Mouse (Mus musculus) heart, postnatal 0 days (tissue): ENCODE measurements at regions not wholly inside any gene's neighbourhood (a gene's known extent, or its start where the extent isn't known, plus 50 kb on each side); places are given as distances from the start of the nearest gene placed in this dataset.

ENCODE experiments used
- ATAC-seq: fragments of 200-750 bp; cut with Nextera tagmentation; 2 replicates; pipeline ENCODE4 v1.8.0; 2017; ENCODE audit warnings: low read depth, moderate number of reproducible peaks, moderate library complexity; ENCODE audit not compliant: insufficient read depth
- DNase-seq: peaks from one replicate; pipeline ENCODE4 v3.0.0-alpha.2; 2016; ENCODE audit warnings: low spot score
- H3K27ac ChIP-seq: fragments of 300-500 bp; sonication (generic); 2 replicates; pipeline ENCODE4 v1.5.1; 2014; ENCODE audit warnings: low read depth, mild to moderate bottlenecking
- H3K27me3 ChIP-seq: fragments of 300-500 bp; sonication (generic); 2 replicates; pipeline ENCODE4 v1.6.1; 2014; ENCODE audit warnings: low read length, mixed read lengths; ENCODE audit not compliant: control insufficient read depth, insufficient read depth
- H3K36me3 ChIP-seq: fragments of 300-500 bp; sonication (generic); replicated peaks from 2 replicates; pipeline ENCODE4 v1.6.1; 2014; ENCODE audit warnings: low read length, mixed read lengths; ENCODE audit not compliant: control insufficient read depth, insufficient read depth
- H3K4me1 ChIP-seq: fragments of 300-500 bp; sonication (generic); 2 replicates; pipeline ENCODE4 v1.6.1; 2014; ENCODE audit warnings: antibody characterized with exemption; ENCODE audit not compliant: control insufficient read depth, insufficient read depth
- H3K4me2 ChIP-seq: fragments of 300-500 bp; sonication (generic); 2 replicates; pipeline ENCODE4 v1.6.1; 2014; ENCODE audit warnings: low read depth, mild to moderate bottlenecking, low read length, moderate library complexity
- H3K4me3 ChIP-seq: fragments of 300-500 bp; sonication (generic); 2 replicates; pipeline ENCODE4 v1.5.1; 2014; ENCODE audit warnings: low read depth, low read length
- H3K9ac ChIP-seq: fragments of 300-500 bp; sonication (generic); replicated peaks from 2 replicates; pipeline ENCODE4 v1.6.1; 2014; ENCODE audit warnings: low read depth, low read length, mixed read lengths
- H3K9me3 ChIP-seq: fragments of 300-500 bp; sonication (generic); replicated peaks from 2 replicates; pipeline ENCODE4 v1.6.1; 2016; ENCODE audit warnings: low read length; ENCODE audit not compliant: control insufficient read depth
- CTCF ChIP-seq: IDR thresholded peaks from 2 replicates; pipeline ENCODE4 v1.5.1; 2016; ENCODE audit warnings: antibody characterized with exemption, control low read depth, low read depth
- EP300 ChIP-seq: IDR thresholded peaks from 2 replicates; pipeline ENCODE4 v1.6.1; 2016; ENCODE audit warnings: antibody characterized with exemption, low read depth
- WGBS: fragments of 180-500 bp; shearing (Covaris S2); extraction: QIAGEN DNeasy Blood & Tissue Kit; methylation state at CpG from one replicate; pipeline ENCODE4 v1.1.7; 2014; 5-methylcytosine and 5-hydroxymethylcytosine counted together

- H3K27me3 ChIP-seq = no peaks in the 10 kb centered on the region
- TF ChIP-seq CTCF = no peak
- no peak for TF ChIP-seq EP300
- peaks cover 10% of the 10 kb centered on the region for H3K4me1 ChIP-seq
- H3K4me3 ChIP-seq = no peak overlapping the region
- no peaks in the 10 kb centered on the region for H3K9me3 ChIP-seq
- no peak overlapping the region for H3K27ac ChIP-seq
- DNase-seq = no peak
- no peak overlapping the region for H3K4me2 ChIP-seq
- no peak overlapping the region for H3K9ac ChIP-seq
- no peak for ATAC-seq
- WGBS = 46% methylated on average over 9 of the region's 9 CpGs
- no peaks in the 10 kb centered on the region for H3K36me3 ChIP-seq
Observed at GRCm38 (mm10) chr10:119024425-119024824, 154.4 kb upstream of the Dyrk2 start.

DNA sequence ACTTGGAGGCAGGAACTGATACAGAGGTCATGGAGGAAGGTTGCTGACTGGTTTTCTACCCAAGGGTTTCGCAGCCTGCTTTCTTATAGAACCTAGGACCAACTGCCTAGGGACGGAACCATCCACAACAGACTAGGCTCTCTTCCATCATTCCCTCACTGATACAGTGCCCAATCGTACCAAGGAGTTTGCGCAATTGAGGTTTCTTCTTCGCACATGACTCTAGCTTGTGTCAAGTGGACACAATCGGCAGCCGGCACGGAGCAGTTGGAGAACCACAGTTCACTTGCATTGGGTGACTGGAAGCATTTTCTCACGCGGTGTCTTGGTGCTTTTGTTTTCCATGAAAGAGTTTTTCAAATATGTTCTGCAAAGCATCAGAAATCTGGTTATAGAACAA, 149.1 kb upstream of the Dyrk2 start:
- Histone ChIP-seq H3K9me3 (no peaks in the 10 kb centered on the region), H3K4me3 (no peak overlapping the region), H3K27ac (no peak overlapping the region), H3K36me3 (no peaks in the 10 kb centered on the region), H3K4me2 (no peak overlapping the region), H3K9ac (no peak overlapping the region), H3K4me1 (no peaks in the 10 kb centered on the region), H3K27me3 (no peaks in the 10 kb centered on the region)
- WGBS = 91% methylated on average over 10 of the region's 10 CpGs
- no peak for TF ChIP-seq EP300
- TF ChIP-seq CTCF = no peak
- ATAC-seq = no peak
- no peak for DNase-seq

- no peak for TF ChIP-seq CTCF
- no peak for TF ChIP-seq EP300
- no peak for ATAC-seq
- WGBS = 73% methylated on average over 4 of the region's 4 CpGs
Observed at GRCm38 (mm10) chr10:119018490-119018889, 148.5 kb upstream of the Dyrk2 start.

DNA sequence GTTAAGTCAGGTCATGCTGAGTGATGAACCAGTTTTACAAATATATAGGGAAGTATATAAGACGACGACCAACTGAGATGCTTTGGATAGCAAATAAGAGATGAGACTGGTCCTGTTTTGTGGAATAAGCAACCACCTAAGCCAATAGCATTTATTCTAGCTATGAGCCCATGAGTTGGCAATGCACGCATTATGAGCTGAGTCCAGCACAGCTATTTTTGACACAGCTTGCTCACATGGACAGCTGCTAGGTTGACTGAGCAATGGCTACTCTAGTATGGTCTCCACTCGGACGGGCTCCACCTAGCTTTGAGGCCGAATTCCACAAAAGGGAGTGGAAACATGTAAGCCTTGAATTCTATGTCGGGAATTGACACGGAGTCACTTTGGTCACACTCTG, 146.1 kb upstream of the Dyrk2 start:
- no peak overlapping the region for H3K9ac ChIP-seq
- no peak for DNase-seq
- no peak overlapping the region for H3K27ac ChIP-seq
- no peak overlapping the region for H3K4me3 ChIP-seq
- TF ChIP-seq CTCF (no peak), EP300 (no peak)
- WGBS = 83% methylated on average over 8 of the region's 8 CpGs
- no peak for ATAC-seq
- no peaks in the 10 kb centered on the region for H3K4me1 ChIP-seq
- H3K9me3 ChIP-seq = no peaks in the 10 kb centered on the region
- H3K36me3 ChIP-seq = no peaks in the 10 kb centered on the region
- H3K27me3 ChIP-seq = no peaks in the 10 kb centered on the region
- no peak overlapping the region for H3K4me2 ChIP-seq

More at GRCm38 (mm10) chr10:119018490-119018889, 148.5 kb upstream of the Dyrk2 start:
- H3K36me3 ChIP-seq = no peaks in the 10 kb centered on the region
- no peaks in the 10 kb centered on the region for H3K4me1 ChIP-seq
- no peak overlapping the region for H3K4me2 ChIP-seq
- no peak overlapping the region for H3K27ac ChIP-seq
- no peak overlapping the region for H3K4me3 ChIP-seq
- no peaks in the 10 kb centered on the region for H3K27me3 ChIP-seq
- no peak overlapping the region for H3K9ac ChIP-seq
- no peak for DNase-seq
- no peaks in the 10 kb centered on the region for H3K9me3 ChIP-seq

DNA sequence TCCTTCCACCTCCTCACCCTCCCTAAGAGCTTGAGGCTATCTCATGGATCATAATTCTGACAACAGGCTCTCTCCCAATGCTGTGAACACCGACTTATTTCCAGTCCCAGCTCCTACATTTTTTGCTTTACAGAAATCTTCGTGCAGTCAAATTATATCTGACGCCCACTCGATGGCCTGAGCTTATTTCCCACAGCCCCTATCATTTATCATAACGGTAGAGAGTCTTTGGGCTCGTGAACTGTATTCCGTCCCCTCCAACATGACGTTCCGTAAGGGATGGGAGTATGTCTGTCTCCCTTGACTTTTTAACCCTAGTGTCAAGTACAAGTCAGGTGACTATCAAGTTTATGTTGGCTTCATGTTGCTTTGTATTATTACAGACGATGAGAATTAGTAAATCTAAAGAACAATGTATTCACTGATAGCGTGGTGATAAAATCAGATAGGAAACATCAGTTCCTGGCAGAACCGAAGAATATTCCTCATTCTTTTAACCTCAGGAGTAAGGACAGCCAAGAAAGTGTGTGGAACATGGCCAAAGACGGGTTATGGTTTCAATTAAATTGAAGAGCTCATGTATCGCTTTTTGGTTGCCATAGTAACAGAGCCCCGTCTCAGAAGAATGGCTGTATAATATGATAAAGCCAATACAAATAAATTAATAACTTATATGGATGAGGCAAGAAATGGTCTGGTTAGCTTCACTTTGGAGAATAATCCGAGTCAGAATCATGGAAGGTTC, 145.5 kb upstream of the Dyrk2 start:
- WGBS = 73% methylated on average over 16 of the region's 16 CpGs
- no peak overlapping the region for H3K4me3 ChIP-seq
- H3K27me3 ChIP-seq = no peaks in the 10 kb centered on the region
- no peak for TF ChIP-seq EP300
- no peak for TF ChIP-seq CTCF
- no peaks in the 10 kb centered on the region for H3K36me3 ChIP-seq
- H3K9ac ChIP-seq = no peak overlapping the region
- no peak overlapping the region for H3K27ac ChIP-seq
- no peak overlapping the region for H3K4me2 ChIP-seq
- H3K4me1 ChIP-seq = no peaks in the 10 kb centered on the region
- DNase-seq = no peak
- no peak for ATAC-seq
- no peaks in the 10 kb centered on the region for H3K9me3 ChIP-seq

DNA sequence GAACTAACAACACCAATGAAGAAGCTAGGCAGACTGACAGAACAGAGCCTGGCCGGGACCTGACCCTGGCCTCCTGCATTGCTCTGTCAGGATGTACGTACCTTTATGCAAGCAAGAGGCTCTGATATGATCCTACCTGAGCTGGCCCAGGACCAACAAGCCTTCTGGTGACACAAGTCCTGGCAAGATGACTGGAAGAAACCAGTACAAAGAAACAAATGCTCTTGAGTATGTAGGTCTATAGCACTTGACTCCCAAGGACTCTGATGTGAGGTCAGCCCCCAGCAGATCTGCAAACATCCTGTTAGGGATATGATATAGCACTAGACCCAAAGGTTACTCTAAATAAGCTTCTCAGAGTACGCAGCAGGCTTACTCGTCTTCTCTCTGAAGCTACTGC, 144.7 kb upstream of the Dyrk2 start:
- H3K9ac ChIP-seq = no peak overlapping the region
- H3K4me3 ChIP-seq = no peak overlapping the region
- ATAC-seq (no peak), DNase-seq (no peak)
- no peak overlapping the region for H3K4me2 ChIP-seq
- 89% methylated on average over 4 of the region's 4 CpGs for WGBS
- H3K27ac ChIP-seq = no peak overlapping the region
- H3K27me3 ChIP-seq = no peaks in the 10 kb centered on the region
- no peaks in the 10 kb centered on the region for H3K9me3 ChIP-seq
- no peaks in the 10 kb centered on the region for H3K4me1 ChIP-seq
- no peaks in the 10 kb centered on the region for H3K36me3 ChIP-seq
- no peak for TF ChIP-seq CTCF
- TF ChIP-seq EP300 = no peak
